Mouse (Mus musculus): Measurements from ENCODE around the gene Usp31. TPM values are rescaled to one million over a fixed set of nuclear protein-coding genes. Genes with fewer than 3 reads are reported as not detected.

Gene Usp31
- polyA plus RNA-seq (2012; rRNA removed), result 25.5 and 26.5 TPM in 2 replicates

- DNase-seq (ENCODE audit: extremely low spot score in 1 of 2, low spot score in 1 of 2), result peak; percentile 96 to 97
Measured at GRCm38 (mm10) chr7:121707073-121707667, at the start of gene Usp31. TSS of gene Usp31 (minus strand) at chr7:121707253.

- DNase-seq (ENCODE audit: extremely low spot score in 1 of 2, low spot score in 1 of 2), result no peak
Measured at GRCm38 (mm10) chr7:121754748-121755147, 47.7 kb upstream of the Usp31 start.

GRCm38 (mm10) chr7:121750244-121750643, 43.2 kb upstream of the Usp31 start:
- no peak for DNase-seq (ENCODE audit: extremely low spot score in 1 of 2, low spot score in 1 of 2)

GRCm38 (mm10) chr7:121737511-121738415, 30.7 kb upstream of the Usp31 start:
- DNase-seq (ENCODE audit: extremely low spot score in 1 of 2, low spot score in 1 of 2), result no peak

GRCm38 (mm10) chr7:121734171-121734831, 27.2 kb upstream of the Usp31 start, which contains the start of gene Scnn1g:
TSS of gene Scnn1g (plus strand) at chr7:121734479.
- peak; percentile 59 to 92 for DNase-seq (ENCODE audit: extremely low spot score in 1 of 2, low spot score in 1 of 2)

GRCm38 (mm10) chr7:121730225-121730624, 23.2 kb upstream of the Usp31 start:
- DNase-seq (ENCODE audit: extremely low spot score in 1 of 2, low spot score in 1 of 2), result no peak

GRCm38 (mm10) chr7:121717031-121717430, 10.0 kb upstream of the Usp31 start:
- peak in 1 of 2 experiments; percentile 18 for DNase-seq (ENCODE audit: extremely low spot score in 1 of 2, low spot score in 1 of 2)

GRCm38 (mm10) chr7:121711171-121711570, 4.1 kb upstream of the Usp31 start:
- DNase-seq (ENCODE audit: extremely low spot score in 1 of 2, low spot score in 1 of 2), result no peak

GRCm38 (mm10) chr7:121706411-121707072, 511 bp downstream of the Usp31 start:
- peak in 1 of 2 experiments; percentile 35 for DNase-seq (ENCODE audit: extremely low spot score in 1 of 2, low spot score in 1 of 2)

- no peak for DNase-seq (ENCODE audit: extremely low spot score in 1 of 2, low spot score in 1 of 2)
Measured at GRCm38 (mm10) chr7:121705051-121705450, 2.0 kb downstream of the Usp31 start.

- no peak for DNase-seq (ENCODE audit: extremely low spot score in 1 of 2, low spot score in 1 of 2)
Measured at GRCm38 (mm10) chr7:121701983-121702382, 5.1 kb downstream of the Usp31 start.

GRCm38 (mm10) chr7:121700480-121700879, 6.6 kb downstream of the Usp31 start:
- no peak for DNase-seq (ENCODE audit: extremely low spot score in 1 of 2, low spot score in 1 of 2)

GRCm38 (mm10) chr7:121699218-121699617, 7.8 kb downstream of the Usp31 start:
- DNase-seq (ENCODE audit: extremely low spot score in 1 of 2, low spot score in 1 of 2), result peak in 1 of 2 experiments; percentile 31

GRCm38 (mm10) chr7:121697574-121697973, 9.5 kb downstream of the Usp31 start:
- DNase-seq (ENCODE audit: extremely low spot score in 1 of 2, low spot score in 1 of 2), result no peak

- no peak for DNase-seq (ENCODE audit: extremely low spot score in 1 of 2, low spot score in 1 of 2)
Measured at GRCm38 (mm10) chr7:121697170-121697569, 9.9 kb downstream of the Usp31 start.

GRCm38 (mm10) chr7:121691803-121692202, 15.2 kb downstream of the Usp31 start:
- DNase-seq (ENCODE audit: extremely low spot score in 1 of 2, low spot score in 1 of 2), result no peak

- no peak for DNase-seq (ENCODE audit: extremely low spot score in 1 of 2, low spot score in 1 of 2)
Measured at GRCm38 (mm10) chr7:121689338-121689737, 17.7 kb downstream of the Usp31 start.

GRCm38 (mm10) chr7:121685140-121685984, 21.7 kb downstream of the Usp31 start:
- no peak for DNase-seq (ENCODE audit: extremely low spot score in 1 of 2, low spot score in 1 of 2)

GRCm38 (mm10) chr7:121681191-121681590, 25.9 kb downstream of the Usp31 start:
- DNase-seq (ENCODE audit: extremely low spot score in 1 of 2, low spot score in 1 of 2), result no peak
